Mouse (Mus musculus): ENCODE data around the gene Mecom.

Gene Mecom

GRCm38 (mm10) chr3:29984431-29984830, 563.4 kb downstream of the Mecom start:
- in situ Hi-C loops (cut with MboI, MseI), result no loop called here

- in situ Hi-C loops (cut with MboI, MseI), result no loop called here
Measured at GRCm38 (mm10) chr3:29981259-29981910, 566.4 kb downstream of the Mecom start.

- in situ Hi-C loops (cut with MboI, MseI), result no loop called here
Measured at GRCm38 (mm10) chr3:29980531-29980930, 567.3 kb downstream of the Mecom start.

- in situ Hi-C loops (cut with MboI, MseI), result no loop called here
Measured at GRCm38 (mm10) chr3:29976580-29976979, 571.2 kb downstream of the Mecom start.

- in situ Hi-C loops (cut with MboI, MseI), result no loop called here
Measured at GRCm38 (mm10) chr3:29968433-29968949, 579.3 kb downstream of the Mecom start.

- in situ Hi-C loops (cut with MboI, MseI), result no loop called here
Measured at GRCm38 (mm10) chr3:29963953-29964352, 583.9 kb downstream of the Mecom start.

GRCm38 (mm10) chr3:29963447-29963846, 584.4 kb downstream of the Mecom start:
- in situ Hi-C loops (cut with MboI, MseI), result no loop called here

- in situ Hi-C loops (cut with MboI, MseI), result no loop called here
Measured at GRCm38 (mm10) chr3:29959051-29959450, 588.8 kb downstream of the Mecom start.

- in situ Hi-C loops (cut with MboI, MseI), result no loop called here
Measured at GRCm38 (mm10) chr3:29957365-29958236, 590.2 kb downstream of the Mecom start.

GRCm38 (mm10) chr3:29953269-29953668, 594.5 kb downstream of the Mecom start:
- in situ Hi-C loops (cut with MboI, MseI), result no loop called here

- in situ Hi-C loops (cut with MboI, MseI), result no loop called here
Measured at GRCm38 (mm10) chr3:29950853-29951252, 597.0 kb downstream of the Mecom start.

GRCm38 (mm10) chr3:29903596-29904308, 644.1 kb downstream of the Mecom start:
- in situ Hi-C loops (cut with MboI, MseI), result no loop called here
